Mouse (Mus musculus) layer of hippocampus, adult 11-12 months (tissue): ENCODE measurements around the gene D5Ertd577e.
"Not testable (repeated sequence)": the region's sequence is repeated elsewhere in the genome, so short reads cannot be mapped to it uniquely, and the experiment has no call there.

ENCODE experiments used
- DNase-seq: peaks from one replicate; pipeline ENCODE4 v3.0.0; 2022; ENCODE audit warnings: low spot score

D5Ertd577e gene

GRCm38 (mm10) chr5:95456506-95456905, at the start of gene D5Ertd577e:
Gene D5Ertd577e, plus strand, starts transcription at chr5:95456806.
- DNase-seq, result not testable (repeated sequence)

GRCm38 (mm10) chr5:95510458-95510857, 53.9 kb downstream of the D5Ertd577e start, which contains the start of gene Gm3286:
Gene Gm3286, plus strand, starts transcription at chr5:95510758.
- not testable (repeated sequence) for DNase-seq
